Mouse (Mus musculus) hindbrain, embryonic 14.5 days (tissue): ENCODE results near the gene Zbbx. TPM values are rescaled to one million over a fixed set of nuclear protein-coding genes. Genes with fewer than 3 reads are reported as not detected.

ENCODE experiments used
- ATAC-seq: fragments of 200-750 bp; cut with Nextera tagmentation; 2 replicates; pipeline ENCODE4 v1.8.0; 2017; ENCODE audit warnings: moderate number of reproducible peaks, mild to moderate bottlenecking, moderate TSS enrichment, moderate library complexity; ENCODE audit not compliant: low FRiP score
- DNase-seq: peaks from one replicate; pipeline ENCODE4 v3.0.0-alpha.2; 2015; ENCODE audit warnings: low spot score
- H3K27ac ChIP-seq: fragments of 300-500 bp; sonication (generic); 2 replicates; pipeline ENCODE4 v1.5.1; 2014; ENCODE audit warnings: mild to moderate bottlenecking, moderate library complexity
- H3K27me3 ChIP-seq: fragments of 300-500 bp; sonication (generic); 2 replicates; pipeline ENCODE4 v1.6.1; 2014; ENCODE audit warnings: mild to moderate bottlenecking, low read length, mixed read lengths; ENCODE audit not compliant: control insufficient read depth, insufficient read depth
- H3K36me3 ChIP-seq: fragments of 300-500 bp; sonication (generic); replicated peaks from 2 replicates; pipeline ENCODE4 v1.6.1; 2014; ENCODE audit not compliant: control insufficient read depth, insufficient read depth
- H3K4me1 ChIP-seq: fragments of 300-500 bp; sonication (generic); replicated peaks from 2 replicates; pipeline ENCODE4 v1.6.1; 2014; ENCODE audit warnings: antibody characterized with exemption, low read length, mixed read lengths; ENCODE audit not compliant: control insufficient read depth, insufficient read depth
- H3K4me2 ChIP-seq: fragments of 300-500 bp; sonication (generic); replicated peaks from 2 replicates; pipeline ENCODE4 v1.6.1; 2014; ENCODE audit warnings: mild to moderate bottlenecking, moderate library complexity
- H3K4me3 ChIP-seq: fragments of 300-500 bp; sonication (generic); replicated peaks from 2 replicates; pipeline ENCODE4 v1.5.1; 2014; ENCODE audit warnings: mild to moderate bottlenecking, low read length
- H3K9ac ChIP-seq: fragments of 300-500 bp; sonication (generic); 2 replicates; pipeline ENCODE4 v1.6.1; 2014
- H3K9me3 ChIP-seq: fragments of 300-500 bp; sonication (generic); 2 replicates; pipeline ENCODE4 v1.6.1; 2016; ENCODE audit warnings: low read length; ENCODE audit not compliant: control insufficient read depth
- WGBS: fragments of 180-500 bp; shearing (Covaris S2); extraction: QIAGEN DNeasy Blood & Tissue Kit; methylation state at CpG from one replicate; pipeline ENCODE4 v1.1.7; 2014; 5-methylcytosine and 5-hydroxymethylcytosine counted together
- polyA plus RNA-seq: library from polyadenylated mRNA; unstranded; fragments of >200 nt; fragmentation: Nextera tagmentation; extraction: Ambion mirVana; gene quantifications from 2 replicates; pipeline ENCODE4 v1.2.1, GENCODE M21; 2014

The Zbbx gene
- 1.3 and 1.7 TPM in 2 replicates for polyA plus RNA-seq

DNA sequence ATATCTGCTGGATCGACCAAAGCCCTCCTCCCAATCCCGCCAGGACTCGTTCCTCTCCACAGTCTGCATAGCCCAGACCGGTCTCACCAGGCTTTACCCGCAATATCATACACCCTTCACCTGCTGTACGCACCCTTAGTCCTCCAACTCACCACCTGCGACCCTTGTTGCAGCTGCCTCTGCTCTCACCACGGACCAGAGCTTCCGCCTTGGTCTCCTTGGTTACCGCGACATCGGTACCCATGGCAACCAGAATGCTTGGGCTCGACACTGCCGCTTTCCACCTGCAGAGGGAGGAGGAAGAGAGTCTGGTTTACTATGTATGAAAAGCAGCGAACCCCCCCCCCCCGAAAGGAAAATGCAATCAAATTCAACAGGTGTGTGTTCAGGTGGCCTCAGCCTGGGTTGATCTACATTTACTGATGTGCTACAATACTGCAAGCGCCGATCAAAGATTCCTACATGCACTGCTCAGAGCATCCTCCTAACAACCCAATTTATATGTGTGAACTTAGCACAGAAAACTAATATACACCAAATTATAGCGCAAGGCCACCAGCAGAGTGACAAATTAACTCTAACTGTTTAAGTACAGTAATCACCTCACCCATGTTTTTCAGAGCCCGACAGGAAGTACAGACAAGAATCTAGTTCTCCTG lies at the start of gene Zbbx:
TSS of gene Zbbx (minus strand) at position 197 of the 659 bp plus-strand sequence.
- Histone ChIP-seq H3K36me3 (no peaks in the 10 kb centered on the region), H3K9ac (peak within 1 kb of the TSS; percentile 28; the same call in 1 of the 2 replicates), H3K27me3 (no peaks in the 10 kb centered on the region), H3K4me1 (no peaks in the 10 kb centered on the region), H3K27ac (no peak within 1 kb of the TSS), H3K9me3 (no peaks in the 10 kb centered on the region), H3K4me2 (peak within 1 kb of the TSS; percentile 53), H3K4me3 (peak within 1 kb of the TSS; percentile 32)
- WGBS: 13% methylated on average over 20 of the region's 20 CpGs
- DNase-seq (peak; percentile 88), ATAC-seq (peak; percentile 97)

DNA sequence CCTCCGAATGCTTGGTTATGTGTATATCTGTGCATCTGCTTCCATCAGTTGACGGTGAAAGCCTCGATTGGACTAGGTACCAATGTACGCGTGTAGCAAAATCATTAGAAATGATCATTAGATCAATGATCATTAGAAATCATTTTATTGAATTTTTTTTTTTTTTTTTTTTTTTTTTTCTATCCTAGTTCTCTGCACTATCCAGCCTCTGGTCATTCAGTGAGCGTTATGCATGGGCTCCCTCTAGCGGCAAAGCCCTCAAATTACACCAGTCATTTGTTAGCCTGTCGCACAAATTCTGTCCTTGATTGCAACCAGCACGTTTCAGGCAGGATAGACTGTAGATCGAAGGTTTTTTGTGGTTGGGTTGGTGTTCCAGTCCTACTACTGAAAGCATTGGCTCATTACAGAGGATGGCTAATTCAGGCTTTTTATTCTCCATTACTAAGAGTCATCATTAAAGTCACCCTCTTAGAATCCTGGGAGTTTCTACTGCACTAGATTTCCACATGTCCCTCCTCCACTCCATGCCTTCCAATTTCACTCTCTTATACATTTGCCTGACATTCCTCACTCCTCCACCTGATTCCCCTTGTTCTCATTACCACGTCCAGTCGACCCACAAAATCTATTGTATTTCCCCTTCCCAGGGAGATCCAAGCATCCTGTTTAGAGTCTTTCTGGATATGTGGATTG lies 38.1 kb upstream of the Zbbx start:
- WGBS: 44% methylated on average over 12 of the region's 12 CpGs
- H3K27ac ChIP-seq: no peak overlapping the region

DNA sequence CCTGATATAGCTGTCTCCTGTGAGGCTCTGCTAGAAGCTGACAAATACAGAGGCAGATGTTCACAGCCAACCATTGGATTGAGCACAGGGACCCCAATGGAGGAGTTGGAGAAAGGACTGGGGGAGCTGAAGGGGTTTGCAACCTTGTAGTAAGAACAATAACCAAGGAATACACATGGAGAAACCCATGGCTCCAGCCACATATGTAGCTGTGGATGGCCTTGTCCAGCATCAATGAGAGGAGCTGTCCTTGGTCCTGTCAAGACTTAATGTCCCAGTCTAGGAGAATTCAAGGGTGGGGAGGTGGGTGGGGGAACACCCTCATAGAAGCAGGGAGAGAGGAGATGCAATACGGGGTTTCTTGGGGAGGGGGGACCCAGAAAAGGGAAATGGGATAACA lies 17.8 kb upstream of the Zbbx start:
- H3K27me3 ChIP-seq: no peaks in the 10 kb centered on the region
- no peak overlapping the region for H3K9ac ChIP-seq
- H3K27ac ChIP-seq: no peak overlapping the region
- no peaks in the 10 kb centered on the region for H3K36me3 ChIP-seq
- DNase-seq (no peak), ATAC-seq (no peak)
- H3K4me3 ChIP-seq: no peak overlapping the region
- H3K4me2 ChIP-seq: no peak overlapping the region
- H3K4me1 ChIP-seq: no peaks in the 10 kb centered on the region
- 85% methylated on average over 1 of the region's 1 CpGs for WGBS
- H3K9me3 ChIP-seq: no peaks in the 10 kb centered on the region

More for the DNA sequence above, 38.1 kb upstream of the Zbbx start:
- Histone ChIP-seq H3K36me3 (no peaks in the 10 kb centered on the region), H3K4me2 (no peak overlapping the region), H3K9me3 (no peaks in the 10 kb centered on the region), H3K27me3 (no peaks in the 10 kb centered on the region), H3K4me3 (no peak overlapping the region), H3K4me1 (no peaks in the 10 kb centered on the region), H3K9ac (no peak overlapping the region)
- DNase-seq (peak; percentile 76), ATAC-seq (0 out of 2 replicates have a peak, but pooled peaks have one; percentile 24)

DNA sequence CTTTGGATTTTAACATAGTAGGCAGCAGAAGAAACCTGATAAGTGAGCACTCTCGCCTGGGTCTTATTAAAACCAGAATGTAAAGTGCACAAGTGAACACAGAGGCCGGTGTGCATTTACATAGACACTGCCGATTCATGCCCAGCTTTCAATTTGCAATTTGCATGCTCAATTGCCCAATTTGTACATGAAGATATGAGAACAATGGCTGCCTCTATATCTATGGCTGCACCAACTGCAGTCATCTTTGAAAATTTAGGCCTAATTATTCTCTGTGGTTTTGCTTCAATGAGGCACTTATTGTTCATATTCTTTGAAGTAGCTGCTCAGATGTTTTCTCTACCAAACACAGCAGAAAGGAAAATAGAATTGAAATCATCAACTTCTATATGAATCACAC lies 23.0 kb downstream of the Zbbx start:
- 34% methylated on average over 3 of the region's 3 CpGs for WGBS
- no peak for ATAC-seq
- no peaks in the 10 kb centered on the region for H3K4me1 ChIP-seq
- DNase-seq: no peak
- no peaks in the 10 kb centered on the region for H3K9me3 ChIP-seq
- no peak overlapping the region for H3K9ac ChIP-seq
- H3K27ac ChIP-seq: no peak overlapping the region
- H3K36me3 ChIP-seq: no peaks in the 10 kb centered on the region
- H3K27me3 ChIP-seq: no peaks in the 10 kb centered on the region
- H3K4me3 ChIP-seq: no peak overlapping the region
- H3K4me2 ChIP-seq: no peak overlapping the region

DNA sequence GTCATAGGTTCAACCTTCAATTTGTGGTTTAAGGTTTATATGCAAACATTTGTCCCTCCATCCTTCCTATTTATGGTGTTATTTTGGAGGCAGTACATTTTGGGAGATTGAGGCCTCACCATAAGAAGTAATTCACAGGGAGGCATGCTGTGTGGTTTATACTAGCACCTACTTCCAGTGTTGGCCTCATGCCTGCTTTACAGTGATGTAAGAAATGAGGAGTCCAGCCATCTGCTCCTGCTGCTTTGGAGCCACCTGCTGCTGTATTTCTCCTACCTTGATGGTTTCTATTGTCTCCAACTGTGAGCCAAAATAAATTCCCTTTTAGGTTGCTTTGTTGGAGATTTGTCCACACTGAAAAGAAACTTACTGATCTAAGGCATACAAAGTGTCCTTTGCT lies 60.0 kb downstream of the Zbbx start:
- ATAC-seq (no peak), DNase-seq (no peak)
- H3K4me1 ChIP-seq: no peaks in the 10 kb centered on the region
- H3K27ac ChIP-seq: no peak overlapping the region
- H3K36me3 ChIP-seq: no peaks in the 10 kb centered on the region
- H3K9ac ChIP-seq: no peak overlapping the region
- no peak overlapping the region for H3K4me3 ChIP-seq
- H3K9me3 ChIP-seq: no peaks in the 10 kb centered on the region
- no peak overlapping the region for H3K4me2 ChIP-seq
- no peaks in the 10 kb centered on the region for H3K27me3 ChIP-seq

DNA sequence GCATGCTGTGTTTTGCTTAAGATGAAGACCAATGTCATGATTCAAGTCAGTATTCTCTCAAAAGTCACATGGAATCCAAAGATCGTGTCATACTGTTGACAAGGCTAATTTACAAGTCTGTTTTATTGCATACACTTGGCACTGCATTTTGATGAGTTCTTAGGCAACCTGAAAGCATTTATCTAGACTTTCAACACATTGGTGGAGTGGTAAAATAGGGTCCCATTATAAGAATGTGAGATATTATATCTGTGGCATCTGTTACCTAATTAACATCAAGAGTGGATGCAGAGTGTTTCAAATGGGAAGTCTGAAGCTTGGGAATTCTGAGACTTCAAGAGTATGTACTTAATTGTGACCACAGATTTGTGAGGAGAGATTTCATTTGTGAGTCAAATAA lies 79.1 kb downstream of the Zbbx start:
- ATAC-seq: no peak
- WGBS: 78% methylated on average over 1 of the region's 1 CpGs
- no peak overlapping the region for H3K4me2 ChIP-seq
- no peak overlapping the region for H3K4me3 ChIP-seq
- no peaks in the 10 kb centered on the region for H3K4me1 ChIP-seq
- no peak overlapping the region for H3K9ac ChIP-seq
- DNase-seq: no peak
- H3K9me3 ChIP-seq: no peaks in the 10 kb centered on the region
- H3K27ac ChIP-seq: no peak overlapping the region
- H3K36me3 ChIP-seq: no peaks in the 10 kb centered on the region
- H3K27me3 ChIP-seq: no peaks in the 10 kb centered on the region

DNA sequence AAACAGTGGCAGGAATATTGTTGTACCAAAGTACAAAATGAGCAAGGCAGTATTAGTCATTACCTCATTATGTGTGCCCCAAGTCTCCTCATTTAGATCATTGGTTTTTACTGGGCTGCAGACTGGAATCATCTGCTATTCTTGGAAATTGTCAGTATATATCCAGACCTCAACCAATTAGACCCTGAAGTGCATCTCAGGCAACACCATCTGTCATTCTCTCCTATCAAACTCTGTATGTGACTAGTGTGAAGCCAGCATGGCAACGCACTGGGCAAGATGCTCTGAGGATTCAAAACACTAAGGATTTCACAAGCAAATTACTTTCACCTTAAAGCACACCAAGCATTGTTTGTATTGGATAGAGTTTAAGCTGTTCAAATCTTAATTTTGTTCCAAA lies 85.9 kb downstream of the Zbbx start:
- Histone ChIP-seq H3K4me3 (no peak overlapping the region), H3K4me1 (no peaks in the 10 kb centered on the region), H3K9ac (no peak overlapping the region), H3K36me3 (no peaks in the 10 kb centered on the region), H3K27me3 (no peaks in the 10 kb centered on the region), H3K9me3 (no peaks in the 10 kb centered on the region), H3K27ac (no peak overlapping the region), H3K4me2 (no peak overlapping the region)
- WGBS: 60% methylated on average over 1 of the region's 1 CpGs
- no peak for ATAC-seq
- no peak for DNase-seq

DNA sequence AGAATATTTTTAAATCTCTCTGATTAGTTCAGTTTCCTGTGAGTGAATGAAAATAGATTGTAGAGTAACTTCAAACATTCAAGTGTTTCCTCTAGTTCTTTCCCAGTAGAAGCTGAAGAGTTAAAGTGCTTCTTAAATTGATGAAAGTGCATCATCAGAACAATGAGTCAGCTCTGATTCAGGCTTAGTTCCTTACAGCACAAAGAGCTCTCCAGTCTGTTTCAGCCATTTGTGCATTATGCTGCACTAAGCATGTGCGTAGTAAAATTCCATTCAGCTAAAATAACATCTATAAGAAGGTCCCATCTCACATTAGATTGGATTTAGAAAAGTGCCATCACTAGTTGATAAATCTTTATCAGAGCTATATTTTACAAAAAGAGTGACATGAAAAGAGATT lies 155.1 kb downstream of the Zbbx start:
- H3K4me3 ChIP-seq: no peak overlapping the region
- no peak overlapping the region for H3K4me2 ChIP-seq
- H3K9ac ChIP-seq: no peak overlapping the region
- H3K27ac ChIP-seq: no peak overlapping the region
- H3K9me3 ChIP-seq: no peaks in the 10 kb centered on the region
- no peaks in the 10 kb centered on the region for H3K36me3 ChIP-seq
- no peaks in the 10 kb centered on the region for H3K4me1 ChIP-seq
- no peak for ATAC-seq
- WGBS: 90% methylated on average over 1 of the region's 1 CpGs
- no peak for DNase-seq
- no peaks in the 10 kb centered on the region for H3K27me3 ChIP-seq
